9 mouse cellular contexts compared by ENCODE assay signal in the genomic region with DNA sequence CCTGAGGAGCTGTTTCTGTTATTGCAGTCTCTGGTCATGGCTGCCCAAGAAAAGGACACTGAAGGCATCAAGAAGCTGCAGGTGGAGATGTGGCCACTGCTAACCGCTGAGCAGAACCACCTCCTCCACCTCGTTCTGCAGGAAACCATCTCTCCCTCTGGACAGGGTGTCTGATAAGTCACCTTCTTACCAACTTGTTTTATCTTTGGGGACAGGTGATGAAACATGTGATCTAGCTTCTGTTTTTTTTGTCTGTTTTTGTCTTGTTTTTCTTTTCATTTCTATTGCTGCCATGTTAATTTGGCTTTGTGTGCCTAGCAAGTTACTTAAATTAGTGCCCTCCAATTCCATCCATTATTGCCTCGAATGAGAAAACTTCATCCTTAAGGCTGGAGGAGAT. TPM values are rescaled to one million over a fixed set of nuclear protein-coding genes. Genes with fewer than 3 reads are reported as not detected.
DNase-seq lines count a peak whose midpoint lies in the region; ATAC-seq and TF ChIP-seq lines count a peak whose summit lies in the region.
"Had no signal": no experiment of that assay in that cellular context is flagged by ENCODE, and none has a peak within 500 bp of the region (broad histone marks: within the 10 kb centered on the region; RNA-seq: fewer than 3 reads in every experiment).

No protein-coding gene starts in this region.

- 35% methylated on average over 3 of the region's 3 CpGs for WGBS in kidney, embryonic 16.5 days
- 27% methylated on average over 3 of the region's 3 CpGs for WGBS in hindbrain, embryonic 14.5 days
- WGBS in midbrain, embryonic 14.5 days, result 19% methylated on average over 3 of the region's 3 CpGs

- peak overlapping the region; percentile 73 for H3K9ac ChIP-seq in kidney, embryonic 16.5 days (replicated peaks; ENCODE audit: low read length)
- H3K9ac ChIP-seq in hindbrain, embryonic 14.5 days, result peak overlapping the region; percentile 78
- peak overlapping the region; percentile 72 for H3K9ac ChIP-seq in midbrain, embryonic 14.5 days (replicated peaks; ENCODE audit: low read length)

- H3K27ac ChIP-seq in kidney, embryonic 16.5 days (ENCODE audit: low read length), result no peak overlapping the region
- H3K27ac ChIP-seq in bone marrow macrophage, adult 2 months (ENCODE audit: insufficient read depth, low read depth, low read length), result no peak overlapping the region
- peak overlapping the region; percentile 94 for H3K27ac ChIP-seq in hindbrain, embryonic 14.5 days
- peak overlapping the region; percentile 92 for H3K27ac ChIP-seq in midbrain, embryonic 14.5 days (replicated peaks; ENCODE audit: low read depth, low read length)

- DNase-seq in kidney, adult 11 months, result no peak
- peak; percentile 23 for DNase-seq in hindbrain, embryonic 14.5 days (ENCODE audit: low spot score)
- DNase-seq in midbrain, embryonic 14.5 days, result no peak
- DNase-seq in layer of hippocampus, postnatal 25 days (ENCODE audit: extremely low spot score in 1 of 2, low spot score in 1 of 2), result no peak
- DNase-seq in left cerebral cortex, adult 11 months (ENCODE audit: low spot score), result no peak
- no peak for DNase-seq in thymus, postnatal 25 days

- H3K27me3 ChIP-seq in kidney, embryonic 16.5 days (ENCODE audit: insufficient read depth, low read length), result no peaks in the 10 kb centered on the region; the same call in 1 of the 2 replicates
- H3K27me3 ChIP-seq in hindbrain, embryonic 14.5 days (ENCODE audit: control insufficient read depth, insufficient read depth, low read length), result no peaks in the 10 kb centered on the region
- no peaks in the 10 kb centered on the region for H3K27me3 ChIP-seq in midbrain, embryonic 14.5 days (ENCODE audit: control insufficient read depth, insufficient read depth, low read length)

- peak overlapping the region; percentile 60 for H3K4me3 ChIP-seq in kidney, embryonic 16.5 days (ENCODE audit: low read length)
- peak overlapping the region; percentile 88 for H3K4me3 ChIP-seq in bone marrow macrophage, adult 2 months (ENCODE audit: insufficient read depth, low read length)
- peak overlapping the region; percentile 62 for H3K4me3 ChIP-seq in hindbrain, embryonic 14.5 days (replicated peaks; ENCODE audit: low read length)
- H3K4me3 ChIP-seq in midbrain, embryonic 14.5 days (replicated peaks; ENCODE audit: low read depth, low read length), result peak overlapping the region; percentile 57

- TF ChIP-seq POLR2A in bone marrow macrophage, adult 2 months (IDR thresholded peaks at IDR 0.05; ENCODE audit: borderline replicate concordance, low read depth, low read length), result no peak

- H3K9me3 ChIP-seq in kidney, embryonic 16.5 days (ENCODE audit: low read length), result no peaks in the 10 kb centered on the region
- no peaks in the 10 kb centered on the region for H3K9me3 ChIP-seq in hindbrain, embryonic 14.5 days (ENCODE audit: control insufficient read depth, low read length)
- no peaks in the 10 kb centered on the region for H3K9me3 ChIP-seq in midbrain, embryonic 14.5 days (ENCODE audit: control insufficient read depth, low read length)

- H3K4me2 ChIP-seq in kidney, embryonic 16.5 days (replicated peaks; ENCODE audit: low read depth, low read length), result peak overlapping the region; percentile 75
- peak overlapping the region; percentile 61 for H3K4me2 ChIP-seq in hindbrain, embryonic 14.5 days (replicated peaks)
- H3K4me2 ChIP-seq in midbrain, embryonic 14.5 days (ENCODE audit: low read length), result peak overlapping the region; percentile 58

- peaks cover 5% of the 10 kb centered on the region; the same call in 1 of the 2 replicates for H3K4me1 ChIP-seq in kidney, embryonic 16.5 days (ENCODE audit: insufficient read depth, low read length)
- H3K4me1 ChIP-seq in bone marrow macrophage, adult 2 months (ENCODE audit: control insufficient read depth, insufficient read depth, low read length), result no peaks in the 10 kb centered on the region
- H3K4me1 ChIP-seq in hindbrain, embryonic 14.5 days (replicated peaks; ENCODE audit: control insufficient read depth, insufficient read depth, low read length), result 0 out of 2 replicates have a peak, but pooled peaks cover 5% of the 10 kb centered on the region
- no peaks in the 10 kb centered on the region for H3K4me1 ChIP-seq in midbrain, embryonic 14.5 days (ENCODE audit: control insufficient read depth, insufficient read depth, low read length)

- no peaks in the 10 kb centered on the region for H3K36me3 ChIP-seq in kidney, embryonic 16.5 days (ENCODE audit: insufficient read depth, low read length)
- H3K36me3 ChIP-seq in hindbrain, embryonic 14.5 days (replicated peaks; ENCODE audit: control insufficient read depth, insufficient read depth), result no peaks in the 10 kb centered on the region
- H3K36me3 ChIP-seq in midbrain, embryonic 14.5 days (ENCODE audit: control insufficient read depth, insufficient read depth, low read length), result no peaks in the 10 kb centered on the region

- ATAC-seq in kidney, embryonic 16.5 days (ENCODE audit: low FRiP score, low TSS enrichment), result no peak
- ATAC-seq in hindbrain, embryonic 14.5 days (ENCODE audit: low FRiP score), result no peak
- ATAC-seq in midbrain, embryonic 14.5 days (ENCODE audit: low FRiP score, low TSS enrichment), result no peak

- TF ChIP-seq CTCF in bone marrow macrophage, adult 2 months (IDR thresholded peaks at IDR 0.05; ENCODE audit: low read depth, low read length), result no peak

RNA-seq across cellular contexts. Expression of a gene that starts 1.2 kb away (rescaled TPM):
- 10.6 and 10.7 TPM in 2 replicates for polyA plus RNA-seq in kidney, embryonic 16.5 days (2015; fragmentation: Nextera tagmentation; extraction: Ambion mirVana)
- 5.2 and 6.0 TPM in 2 replicates for polyA plus RNA-seq in bone marrow macrophage, adult 2 months (2012; ENCODE audit: insufficient read depth, insufficient read length, missing spikeins)
- 30.2 and 31.4 TPM in 2 replicates for polyA plus RNA-seq in hindbrain, embryonic 14.5 days (2014; fragmentation: Nextera tagmentation; extraction: Ambion mirVana)
- 30.3 and 34.9 TPM in 2 replicates for polyA plus RNA-seq in midbrain, embryonic 14.5 days (2014; fragmentation: Nextera tagmentation; extraction: Ambion mirVana)
- total RNA-seq in layer of hippocampus, postnatal 25 days (2021), result 10 to 100 TPM; 15.0 to 16.0 TPM

RNA-seq across cellular contexts. Expression of a gene that starts 13.6 kb away (rescaled TPM):
- not detected in 2 replicates for polyA plus RNA-seq in kidney, embryonic 16.5 days (2015; fragmentation: Nextera tagmentation; extraction: Ambion mirVana)
- polyA plus RNA-seq in bone marrow macrophage, adult 2 months (2012; ENCODE audit: insufficient read depth, insufficient read length, missing spikeins), result 3.6 and 7.3 TPM in 2 replicates
- polyA plus RNA-seq in hindbrain, embryonic 14.5 days (2014; fragmentation: Nextera tagmentation; extraction: Ambion mirVana), result 0.16 and 0.30 TPM in 2 replicates
- 0.28 TPM in 1 of 2 replicates, not detected in the other for polyA plus RNA-seq in midbrain, embryonic 14.5 days (2014; fragmentation: Nextera tagmentation; extraction: Ambion mirVana)
- total RNA-seq in layer of hippocampus, postnatal 25 days (2021), result 1 to 10 TPM in 1 of 2 experiments, under 1 TPM in 1; 0.37 to 1.4 TPM
- total RNA-seq: layer of hippocampus, adult 8-10 months had no signal

RNA-seq across cellular contexts. Expression of a gene that starts 15.2 kb away (rescaled TPM):
- polyA plus RNA-seq in kidney, embryonic 16.5 days (2015; fragmentation: Nextera tagmentation; extraction: Ambion mirVana), result 0.51 and 1.1 TPM in 2 replicates
- 6.6 and 11.4 TPM in 2 replicates for polyA plus RNA-seq in bone marrow macrophage, adult 2 months (2012; ENCODE audit: insufficient read depth, insufficient read length, missing spikeins)
- 0.38 and 0.63 TPM in 2 replicates for polyA plus RNA-seq in hindbrain, embryonic 14.5 days (2014; fragmentation: Nextera tagmentation; extraction: Ambion mirVana)
- polyA plus RNA-seq in midbrain, embryonic 14.5 days (2014; fragmentation: Nextera tagmentation; extraction: Ambion mirVana), result 0.38 TPM in 1 of 2 replicates, not detected in the other
- total RNA-seq in layer of hippocampus, postnatal 25 days (2021), result 1 to 10 TPM in 1 of 2 experiments, under 1 TPM in 1; 0.84 to 1.4 TPM

RNA-seq across cellular contexts. Expression of a gene that starts 35.9 kb away (rescaled TPM):
- not detected in 2 replicates for polyA plus RNA-seq in kidney, embryonic 16.5 days (2015; fragmentation: Nextera tagmentation; extraction: Ambion mirVana)
- polyA plus RNA-seq in bone marrow macrophage, adult 2 months (2012; ENCODE audit: insufficient read depth, insufficient read length, missing spikeins), result not detected in 2 replicates
- polyA plus RNA-seq in hindbrain, embryonic 14.5 days (2014; fragmentation: Nextera tagmentation; extraction: Ambion mirVana), result 0.23 and 0.46 TPM in 2 replicates
- polyA plus RNA-seq in midbrain, embryonic 14.5 days (2014; fragmentation: Nextera tagmentation; extraction: Ambion mirVana), result 0.19 and 0.25 TPM in 2 replicates
- under 1 TPM in 1 of 2 experiments, not detected in 1; 0.76 TPM for total RNA-seq in layer of hippocampus, postnatal 25 days (2021)

RNA-seq across cellular contexts. Expression of a gene that starts 37.3 kb away (rescaled TPM):
- polyA plus RNA-seq in kidney, embryonic 16.5 days (2015; fragmentation: Nextera tagmentation; extraction: Ambion mirVana), result 11.8 and 14.0 TPM in 2 replicates
- 6.2 and 6.9 TPM in 2 replicates for polyA plus RNA-seq in bone marrow macrophage, adult 2 months (2012; ENCODE audit: insufficient read depth, insufficient read length, missing spikeins)
- polyA plus RNA-seq in hindbrain, embryonic 14.5 days (2014; fragmentation: Nextera tagmentation; extraction: Ambion mirVana), result 21.1 and 42.4 TPM in 2 replicates
- polyA plus RNA-seq in midbrain, embryonic 14.5 days (2014; fragmentation: Nextera tagmentation; extraction: Ambion mirVana), result 7.7 and 16.2 TPM in 2 replicates
- 10 to 100 TPM in 1 of 2 experiments, 1 to 10 TPM in 1; 5.5 to 14.6 TPM for total RNA-seq in layer of hippocampus, postnatal 25 days (2021)

Comparison
In these comparisons a context has a peak if more than half of its experiments do, and no peak if none do; other contexts are left out.
1. H3K27ac ChIP-seq: peak in hindbrain, embryonic 14.5 days (single experiment) and midbrain, embryonic 14.5 days (single experiment); none in kidney, embryonic 16.5 days (single experiment) and bone marrow macrophage, adult 2 months (single experiment).
2. Peak in every context shown above with its lines, with median percentiles within 50 percentile points of each other: H3K4me2 ChIP-seq, H3K4me3 ChIP-seq and H3K9ac ChIP-seq.